Mouse (Mus musculus): ENCODE measurements at regions not wholly inside any gene's neighbourhood (a gene's known extent, or its start where the extent isn't known, plus 50 kb on each side); places are given as distances from the start of the nearest gene placed in this dataset.
"Not testable (repeated sequence)": the region's sequence is repeated elsewhere in the genome, so short reads cannot be mapped to it uniquely, and the experiment has no call there.

DNA sequence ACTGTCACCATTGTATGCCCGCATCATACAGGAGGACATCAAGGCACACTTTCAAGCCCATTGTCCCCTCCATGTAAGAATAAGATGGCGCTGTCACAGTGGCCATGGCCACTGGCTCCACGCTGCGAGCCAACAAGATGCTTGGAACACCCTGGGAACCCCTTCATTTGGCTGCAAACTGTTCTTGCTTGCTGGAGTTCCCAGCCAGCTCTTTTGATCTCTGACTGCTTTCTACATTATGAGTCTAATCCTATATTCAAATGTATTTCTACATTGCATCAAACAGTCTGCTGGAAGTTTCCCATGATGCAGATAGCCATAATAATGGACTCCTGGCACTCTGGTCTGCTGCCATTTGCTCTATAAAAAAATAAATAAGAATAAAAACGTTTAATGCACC is 131.6 kb upstream of the Irx2 start:
- WGBS, result 71% methylated on average over 5 of the region's 5 CpGs
- H3K4me1 ChIP-seq, result no peaks in the 10 kb centered on the region
- H3K36me3 ChIP-seq, result no peaks in the 10 kb centered on the region
- no peak overlapping the region for H3K4me2 ChIP-seq (replicated peaks)
- no peak overlapping the region for H3K27ac ChIP-seq
- no peaks in the 10 kb centered on the region for H3K9me3 ChIP-seq
- H3K9ac ChIP-seq, result no peak overlapping the region
- no peak overlapping the region for H3K4me3 ChIP-seq
- no peak for ATAC-seq (ENCODE audit: low FRiP score, low read depth)
- H3K27me3 ChIP-seq, result peaks cover 17% of the 10 kb centered on the region

GRCm38 (mm10) chr13:72497521-72497920 is 131.1 kb upstream of the Irx2 start:
- H3K4me2 ChIP-seq (replicated peaks), result no peak overlapping the region
- H3K9me3 ChIP-seq, result no peaks in the 10 kb centered on the region
- 19% methylated on average over 10 of the region's 10 CpGs for WGBS
- H3K9ac ChIP-seq, result no peak overlapping the region
- peaks cover 17% of the 10 kb centered on the region for H3K27me3 ChIP-seq
- H3K4me3 ChIP-seq, result no peak overlapping the region
- ATAC-seq (ENCODE audit: low FRiP score, low read depth), result no peak
- no peaks in the 10 kb centered on the region for H3K36me3 ChIP-seq
- H3K4me1 ChIP-seq, result no peaks in the 10 kb centered on the region
- H3K27ac ChIP-seq, result no peak overlapping the region

GRCm38 (mm10) chr13:72505954-72506353 is 122.7 kb upstream of the Irx2 start:
- no peak for ATAC-seq (ENCODE audit: low FRiP score, low read depth)

DNA sequence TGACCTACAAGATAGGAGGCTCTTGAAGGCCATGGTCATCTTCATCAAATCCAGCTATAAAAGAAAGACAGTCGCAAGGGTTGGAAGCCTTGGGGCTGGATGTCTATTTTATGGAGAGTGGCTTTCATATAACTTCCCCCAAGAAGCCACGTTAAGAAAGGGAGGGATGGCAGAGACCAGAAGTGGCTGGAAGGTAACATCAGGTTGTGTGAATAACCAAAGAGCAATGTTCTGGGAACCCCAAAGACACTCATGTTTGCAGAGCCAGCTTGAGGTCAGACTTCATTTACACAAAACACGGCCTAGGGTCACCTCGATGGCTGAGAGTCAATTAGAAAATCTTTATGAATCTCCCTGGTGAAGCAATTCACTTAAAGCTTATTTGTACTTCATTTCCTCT is 90.0 kb upstream of the Irx2 start:
- no peaks in the 10 kb centered on the region for H3K9me3 ChIP-seq
- H3K4me2 ChIP-seq (replicated peaks), result no peak overlapping the region
- H3K27ac ChIP-seq, result no peak overlapping the region
- no peaks in the 10 kb centered on the region for H3K4me1 ChIP-seq
- 81% methylated on average over 4 of the region's 4 CpGs for WGBS
- H3K4me3 ChIP-seq, result no peak overlapping the region
- no peak for ATAC-seq (ENCODE audit: low FRiP score, low read depth)
- H3K9ac ChIP-seq, result no peak overlapping the region
- no peaks in the 10 kb centered on the region for H3K27me3 ChIP-seq
- no peaks in the 10 kb centered on the region for H3K36me3 ChIP-seq

More at GRCm38 (mm10) chr13:72505954-72506353, 122.7 kb upstream of the Irx2 start:
- H3K27ac ChIP-seq, result no peak overlapping the region
- H3K9me3 ChIP-seq, result no peaks in the 10 kb centered on the region
- H3K36me3 ChIP-seq, result no peaks in the 10 kb centered on the region
- H3K9ac ChIP-seq, result no peak overlapping the region
- no peaks in the 10 kb centered on the region for H3K27me3 ChIP-seq
- WGBS, result 88% methylated on average over 4 of the region's 4 CpGs
- no peaks in the 10 kb centered on the region for H3K4me1 ChIP-seq
- H3K4me3 ChIP-seq, result no peak overlapping the region
- no peak overlapping the region for H3K4me2 ChIP-seq (replicated peaks)

DNA sequence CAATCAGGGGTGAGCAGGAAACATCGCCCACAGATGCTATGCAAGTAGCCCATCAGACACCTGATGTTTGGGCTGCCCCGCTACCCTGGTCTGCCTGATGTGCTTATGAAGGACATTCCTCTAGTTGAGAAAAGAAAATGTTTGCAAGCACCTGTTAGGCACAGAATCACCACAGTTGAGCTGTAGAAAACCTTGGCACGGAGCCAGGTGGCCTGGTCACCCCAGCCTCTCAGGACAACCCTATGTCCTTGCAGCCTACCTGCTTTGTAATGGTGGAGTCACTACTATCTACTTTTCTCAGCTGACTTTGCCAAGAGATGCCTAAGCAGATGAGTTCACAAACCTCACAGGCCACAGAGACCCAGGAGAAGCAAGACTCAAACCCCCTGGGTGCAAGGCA is 86.9 kb upstream of the Irx2 start:
- H3K36me3 ChIP-seq, result no peaks in the 10 kb centered on the region
- no peaks in the 10 kb centered on the region for H3K4me1 ChIP-seq
- peaks cover 5% of the 10 kb centered on the region; the same call in 1 of the 2 replicates for H3K27me3 ChIP-seq
- no peak overlapping the region for H3K4me3 ChIP-seq
- H3K9ac ChIP-seq, result no peak overlapping the region
- H3K27ac ChIP-seq, result no peak overlapping the region
- no peak for ATAC-seq (ENCODE audit: low FRiP score, low read depth)
- WGBS, result 88% methylated on average over 3 of the region's 3 CpGs
- no peak overlapping the region for H3K4me2 ChIP-seq (replicated peaks)
- no peaks in the 10 kb centered on the region for H3K9me3 ChIP-seq

GRCm38 (mm10) chr13:72557951-72558350 is 70.7 kb upstream of the Irx2 start:
- H3K4me2 ChIP-seq (replicated peaks), result no peak overlapping the region
- peaks cover 46% of the 10 kb centered on the region for H3K27me3 ChIP-seq
- 73% methylated on average over 8 of the region's 8 CpGs for WGBS

GRCm38 (mm10) chr13:72571871-72572270 is 56.7 kb upstream of the Irx2 start:
- WGBS, result 13% methylated on average over 7 of the region's 7 CpGs
- Histone ChIP-seq H3K9me3 (no peaks in the 10 kb centered on the region), H3K27ac (no peak overlapping the region), H3K27me3 (peaks cover 34% of the 10 kb centered on the region), H3K4me1 (no peaks in the 10 kb centered on the region), H3K36me3 (no peaks in the 10 kb centered on the region), H3K9ac (no peak overlapping the region), H3K4me3 (no peak overlapping the region), H3K4me2 (replicated peaks) (no peak overlapping the region)
- no peak for ATAC-seq (ENCODE audit: low FRiP score, low read depth)

More at GRCm38 (mm10) chr13:72557951-72558350, 70.7 kb upstream of the Irx2 start:
- H3K4me1 ChIP-seq, result no peaks in the 10 kb centered on the region
- ATAC-seq (ENCODE audit: low FRiP score, low read depth), result no peak
- H3K9me3 ChIP-seq, result no peaks in the 10 kb centered on the region
- H3K36me3 ChIP-seq, result no peaks in the 10 kb centered on the region
- no peak overlapping the region for H3K27ac ChIP-seq
- H3K4me3 ChIP-seq, result no peak overlapping the region
- no peak overlapping the region for H3K9ac ChIP-seq

DNA sequence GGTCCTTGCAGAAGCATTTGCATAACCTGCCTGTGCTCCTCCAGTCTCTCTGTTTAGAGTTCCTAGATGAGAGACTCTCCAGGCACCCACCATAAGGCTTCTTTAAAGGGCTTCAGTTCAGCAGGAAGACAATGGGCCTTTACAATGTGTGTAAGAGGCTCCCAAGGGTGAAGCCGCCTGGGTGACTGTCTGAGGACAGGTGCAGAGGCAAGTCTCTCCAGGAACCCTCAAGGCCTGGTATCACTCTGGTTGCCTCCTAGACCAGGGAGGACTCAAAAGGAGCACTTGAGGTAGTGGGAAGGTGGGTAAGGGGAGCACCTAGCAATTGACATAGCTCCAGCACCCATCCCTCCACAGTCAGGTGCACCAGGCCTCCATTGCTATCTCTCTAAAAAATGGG is 55.8 kb upstream of the Irx2 start:
- H3K4me2 ChIP-seq (replicated peaks), result no peak overlapping the region
- H3K9ac ChIP-seq, result no peak overlapping the region
- no peak for ATAC-seq (ENCODE audit: low FRiP score, low read depth)
- 73% methylated on average over 1 of the region's 1 CpGs for WGBS
- H3K4me3 ChIP-seq, result no peak overlapping the region
- H3K9me3 ChIP-seq, result no peaks in the 10 kb centered on the region
- H3K36me3 ChIP-seq, result no peaks in the 10 kb centered on the region
- no peak overlapping the region for H3K27ac ChIP-seq
- peaks cover 41% of the 10 kb centered on the region for H3K27me3 ChIP-seq
- H3K4me1 ChIP-seq, result no peaks in the 10 kb centered on the region

GRCm38 (mm10) chr13:72574126-72574525 is 54.5 kb upstream of the Irx2 start:
- H3K9me3 ChIP-seq; H3K4me2 ChIP-seq (replicated peaks); H3K4me1 ChIP-seq; H3K27ac ChIP-seq; ATAC-seq (ENCODE audit: low FRiP score, low read depth); H3K36me3 ChIP-seq; H3K4me3 ChIP-seq; H3K9ac ChIP-seq: not testable (repeated sequence)
- 58% methylated on average over 4 of the region's 4 CpGs for WGBS
- H3K27me3 ChIP-seq, result peaks cover 41% of the 10 kb centered on the region

GRCm38 (mm10) chr13:72576485-72576884 is 52.1 kb upstream of the Irx2 start:
- Histone ChIP-seq H3K9ac (no peak overlapping the region), H3K9me3 (no peaks in the 10 kb centered on the region; the same call in 1 of the 2 replicates), H3K4me3 (no peak overlapping the region), H3K27me3 (peaks cover 39% of the 10 kb centered on the region), H3K4me2 (replicated peaks) (no peak overlapping the region), H3K27ac (no peak overlapping the region), H3K36me3 (no peaks in the 10 kb centered on the region), H3K4me1 (no peaks in the 10 kb centered on the region)
- no peak for ATAC-seq (ENCODE audit: low FRiP score, low read depth)
- whole genome bisulfite sequencing, result 28% methylated on average over 6 of the region's 6 CpGs

GRCm38 (mm10) chr13:72578416-72578815 is 50.2 kb upstream of the Irx2 start:
- Histone ChIP-seq H3K27me3 (peaks cover 34% of the 10 kb centered on the region), H3K9me3 (no peaks in the 10 kb centered on the region; the same call in 1 of the 2 replicates), H3K4me2 (replicated peaks) (no peak overlapping the region), H3K4me1 (no peaks in the 10 kb centered on the region), H3K4me3 (no peak overlapping the region), H3K27ac (no peak overlapping the region), H3K36me3 (no peaks in the 10 kb centered on the region), H3K9ac (no peak overlapping the region)
- WGBS, result 87% methylated on average over 3 of the region's 3 CpGs
- ATAC-seq (ENCODE audit: low FRiP score, low read depth), result no peak
